Mouse (Mus musculus): Measurements from ENCODE around the gene Fgf15. TPM values are rescaled to one million over a fixed set of nuclear protein-coding genes. Genes with fewer than 3 reads are reported as not detected.

Gene Fgf15
- not detected for total RNA-seq (2023)

DNA sequence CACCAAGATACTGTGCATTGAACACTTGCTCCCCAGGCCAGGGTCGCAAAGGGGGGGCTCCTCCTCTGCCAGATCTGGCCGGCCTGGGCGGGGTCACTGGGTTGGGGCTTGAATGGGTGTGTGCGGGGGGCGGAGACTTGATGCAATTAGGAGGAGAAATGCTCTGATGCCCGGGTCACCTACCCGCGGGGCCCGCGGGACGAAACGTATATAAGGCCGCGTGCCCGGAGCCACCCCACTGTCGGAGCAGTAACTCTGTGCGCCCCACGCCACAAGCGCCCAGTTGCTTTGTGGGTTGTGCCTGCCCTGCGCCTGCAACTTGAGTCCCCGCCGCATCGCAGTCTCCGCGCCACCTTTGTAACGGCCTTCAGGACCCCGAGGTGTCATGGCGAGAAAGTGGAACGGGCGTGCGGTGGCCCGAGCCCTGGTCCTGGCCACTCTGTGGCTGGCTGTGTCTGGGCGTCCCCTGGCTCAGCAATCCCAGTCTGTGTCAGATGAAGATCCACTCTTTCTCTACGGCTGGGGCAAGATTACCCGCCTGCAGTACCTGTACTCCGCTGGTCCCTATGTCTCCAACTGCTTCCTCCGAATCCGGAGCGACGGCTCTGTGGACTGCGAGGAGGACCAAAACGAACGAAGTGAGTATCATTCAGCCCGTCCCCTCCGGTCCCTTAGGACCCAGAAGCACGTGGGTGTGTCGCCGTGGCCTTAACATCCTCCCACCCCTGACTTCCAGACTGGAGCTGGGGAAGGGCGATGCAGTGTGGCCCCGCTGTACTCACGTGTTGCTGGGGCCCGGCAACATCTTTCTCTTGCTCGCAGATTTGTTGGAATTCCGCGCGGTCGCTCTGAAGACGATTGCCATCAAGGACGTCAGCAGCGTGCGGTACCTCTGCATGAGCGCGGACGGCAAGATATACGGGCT, at the start of gene Fgf15:
TSS of gene Fgf15 (plus strand) at position 238 of the 925 bp plus-strand sequence.

DNA sequence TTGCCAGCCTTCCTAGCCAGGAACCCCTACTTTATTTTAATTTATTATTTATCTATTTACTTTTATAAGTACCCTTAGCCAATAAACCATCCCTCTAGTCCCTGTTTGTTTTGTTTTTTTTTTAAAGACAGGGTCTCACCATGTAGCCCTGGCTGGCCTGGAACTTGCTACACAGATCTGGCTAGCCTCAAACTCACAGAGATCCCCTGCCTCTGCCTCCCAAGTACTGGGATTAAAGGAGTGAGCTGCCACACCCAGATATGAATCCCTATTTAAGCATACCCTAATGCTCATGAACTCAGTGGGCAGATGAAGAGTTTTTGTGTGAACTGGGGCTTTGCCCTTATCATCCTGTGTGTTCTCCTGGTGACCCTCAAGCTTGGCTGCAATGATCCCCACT, 49.3 kb upstream of the Fgf15 start, which contains the start of gene Fgf4:
TSS of gene Fgf4 (plus strand) at position 301 of the 400 bp plus-strand sequence.

GRCm38 (mm10) chr7:144914948-144915750, 18.8 kb downstream of the Fgf15 start, which contains the start of gene LTO1:
Gene LTO1, plus strand, starts transcription at chr7:144915100.

GRCm38 (mm10) chr7:144939344-144940002, 43.1 kb downstream of the Fgf15 start, which contains the start of gene Ccnd1:
Gene Ccnd1, minus strand, starts transcription at chr7:144939925.

Other genes with a start within 250 kb of the Fgf15 start
- gene Ano1, start 144.6 kb upstream of the Fgf15 start, total RNA-seq (2023), result not detected
- gene Fgf3, start 58.4 kb upstream of the Fgf15 start, total RNA-seq (2023), result not detected
- not detected for gene Fgf4, start 49.2 kb upstream of the Fgf15 start, total RNA-seq (2023)
- gene LTO1, start 18.6 kb downstream of the Fgf15 start, total RNA-seq (2023), result 10 to 100 TPM; 47.6 to 49.3 TPM
- 1 to 10 TPM; 1.1 to 2.2 TPM for gene Ccnd1, start 43.4 kb downstream of the Fgf15 start, total RNA-seq (2023)

Measured in T-cell, adult 66 days (primary cell).